Mouse (Mus musculus) bone marrow, adult 2 months (tissue): ENCODE measurements around the gene Klhl26.

Source experiments
- CTCF ChIP-seq: fragments of 200-500 bp; IDR thresholded peaks from 2 replicates; pipeline ENCODE4 v1.5.1; 2011; ENCODE audit warnings: low read length, control low read depth; ENCODE audit not compliant: control insufficient read depth, insufficient read depth
- POLR2A ChIP-seq: fragments of 200-500 bp; IDR thresholded peaks from 2 replicates; pipeline ENCODE4 v1.6.1; 2011; ENCODE audit warnings: low read depth, mild to moderate bottlenecking, control low read depth, low read length, borderline replicate concordance; ENCODE audit not compliant: control insufficient read depth

GRCm38 (mm10) chr8:70486191-70486681 is 9.5 kb upstream of the Klhl26 start:
- TF ChIP-seq CTCF (no peak), POLR2A (no peak)
